Mouse (Mus musculus): Measurements from ENCODE around the gene Zfp260. TPM values are rescaled to one million over a fixed set of nuclear protein-coding genes. Genes with fewer than 3 reads are reported as not detected.

The Zfp260 gene
- polyA plus RNA-seq (2015; fragmentation: Nextera tagmentation; extraction: Ambion mirVana): 43.7 and 49.3 TPM in 2 replicates

GRCm38 (mm10) chr7:30094646-30095429 is at the start of gene Zfp260:
TSS of gene Zfp260 (plus strand) at chr7:30094777.

DNA sequence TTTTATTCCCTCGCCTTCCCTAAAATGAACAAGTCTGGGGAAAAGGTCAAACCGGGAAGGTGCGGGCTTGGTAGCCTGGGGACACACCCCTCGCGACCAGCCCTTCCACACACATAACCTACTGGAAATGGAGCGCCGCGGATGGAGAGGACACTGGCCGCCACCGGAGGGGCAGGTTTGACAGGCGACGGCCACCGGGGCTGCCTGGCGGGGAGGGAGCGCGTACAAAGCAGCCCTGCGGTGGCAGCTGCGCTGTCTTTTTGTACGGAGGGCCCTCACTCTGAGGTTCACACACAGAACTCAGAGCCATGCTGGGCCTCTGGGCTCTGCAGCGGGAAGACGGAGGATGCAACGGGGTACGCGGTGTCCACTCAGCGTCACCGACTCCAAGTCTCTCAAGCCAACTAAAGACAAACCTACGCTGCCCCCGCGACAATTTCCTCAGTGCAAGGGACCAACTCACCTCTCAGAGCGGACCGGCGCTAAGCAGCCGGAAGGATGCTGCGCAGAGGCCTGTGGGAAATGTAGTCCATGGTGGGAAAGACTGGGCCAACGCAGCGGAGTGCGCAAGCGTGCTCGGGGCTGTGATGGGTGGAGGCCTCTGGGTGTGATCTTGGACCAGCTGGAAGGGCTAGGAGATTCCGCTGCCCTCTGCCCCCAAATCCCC is 43.6 kb upstream of the Zfp260 start, which contains the start of gene Zfp14:
TSS of gene Zfp14 (minus strand) at position 499 of the 667 bp plus-strand sequence.

GRCm38 (mm10) chr7:30072146-30073028 is 22.2 kb upstream of the Zfp260 start, which contains the start of gene Zfp82:
TSS of gene Zfp82 (minus strand) at chr7:30072900.

DNA sequence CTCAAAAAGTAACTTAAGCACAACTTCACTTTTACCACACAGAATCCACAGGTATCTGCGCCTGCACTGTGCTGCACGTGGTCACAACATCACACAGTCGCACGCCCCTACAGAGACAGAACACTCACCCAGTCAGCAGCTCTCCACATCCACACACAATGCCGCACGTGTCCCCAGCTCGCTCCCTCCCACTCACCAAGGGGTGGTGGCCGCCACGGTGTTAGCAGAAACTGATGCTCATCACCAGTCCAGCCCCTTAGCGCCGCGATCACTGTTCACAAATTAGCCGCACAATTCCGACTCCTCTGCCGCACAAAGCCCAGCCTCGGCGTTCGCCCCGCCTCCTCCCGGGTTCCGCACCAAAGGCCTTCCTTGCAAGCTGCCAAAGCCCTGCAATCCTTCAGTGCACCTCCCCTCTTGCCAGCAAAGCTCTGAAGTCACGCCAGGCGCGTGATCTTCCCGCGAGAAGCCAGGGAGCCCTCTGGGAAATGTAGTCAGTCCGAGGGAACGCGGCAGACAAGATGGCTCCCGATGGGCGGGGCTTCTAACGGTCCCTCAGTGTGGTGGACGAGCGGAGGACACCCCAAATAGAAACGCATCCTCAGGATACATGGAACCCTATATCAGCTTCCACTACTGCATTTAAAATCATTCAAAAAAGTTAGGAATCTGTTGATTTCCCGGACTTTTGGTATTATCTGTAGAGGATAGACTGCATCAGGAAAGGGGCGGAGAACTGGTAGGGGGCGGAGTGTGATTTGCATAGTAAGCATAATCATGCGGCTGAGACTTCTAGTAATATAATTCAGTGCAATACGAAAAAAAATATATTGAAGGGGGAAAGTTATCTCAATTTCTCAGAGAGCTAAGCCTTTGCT is 4.2 kb upstream of the Zfp260 start, which contains the start of the genes Gm26920 and Zfp566:
TSS of gene Gm26920 (minus strand) at position 319 of the 878 bp plus-strand sequence.
TSS of gene Zfp566 (minus strand) at position 436 of the 878 bp plus-strand sequence.

DNA sequence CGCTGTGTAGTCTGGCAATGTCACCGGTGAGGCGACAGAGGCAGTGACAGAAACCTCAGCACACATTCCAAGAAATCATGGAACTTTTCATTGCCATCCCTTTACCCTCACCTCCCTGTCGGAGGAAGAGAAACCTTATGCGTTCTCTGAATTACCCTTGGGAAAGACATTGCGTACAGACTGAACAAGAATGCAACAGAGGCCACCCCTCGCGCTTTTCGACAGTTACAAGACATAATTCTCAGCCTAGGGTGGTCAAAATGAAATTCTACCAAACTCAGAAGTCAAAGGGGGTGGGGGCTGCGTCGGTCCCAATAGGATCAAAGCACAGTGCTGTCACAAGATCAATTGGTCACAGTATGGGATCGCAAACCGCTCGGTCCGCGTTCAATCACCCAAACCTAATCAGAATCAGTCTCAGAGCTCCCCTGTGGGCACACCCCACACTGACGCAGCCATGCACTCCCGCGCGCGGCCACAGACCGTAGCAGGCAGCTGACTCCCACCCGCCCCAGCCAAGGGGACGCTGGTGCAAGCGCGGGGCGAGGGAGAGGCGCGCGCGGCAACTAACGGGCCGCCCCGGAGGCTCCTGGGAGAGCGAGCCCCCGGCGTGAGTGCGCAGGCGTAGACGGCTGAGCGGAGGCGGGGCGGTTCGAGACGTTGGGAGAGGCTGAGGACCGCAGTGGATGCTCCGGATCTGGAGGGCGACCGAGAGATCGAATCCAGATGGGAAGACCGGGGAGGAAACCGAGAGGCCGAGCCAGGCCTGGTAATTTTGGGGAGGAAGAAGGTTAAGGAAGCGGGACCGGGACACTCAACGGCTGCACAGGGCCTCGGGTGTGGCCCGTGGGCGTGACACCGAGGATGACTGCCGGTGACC is 27.0 kb downstream of the Zfp260 start, which contains the start of gene Zfp382:
TSS of gene Zfp382 (plus strand) at position 635 of the 880 bp plus-strand sequence.

Small RNAs within 50 kb of the gene (microRNA-seq; reads per million reads assigned to microRNA genes)
- gene Gm23368: not detected

Other genes starting within 250 kb of the Zfp260 start
- gene Zfp940, start 241.1 kb upstream of the Zfp260 start, polyA plus RNA-seq (2015; fragmentation: Nextera tagmentation; extraction: Ambion mirVana): 9.0 and 10.2 TPM in 2 replicates
- 13.2 and 14.1 TPM in 2 replicates for gene Zfp420, start 234.8 kb upstream of the Zfp260 start, polyA plus RNA-seq (2015; fragmentation: Nextera tagmentation; extraction: Ambion mirVana)
- gene Zfp27, start 188.2 kb upstream of the Zfp260 start, polyA plus RNA-seq (2015; fragmentation: Nextera tagmentation; extraction: Ambion mirVana): 9.3 and 9.5 TPM in 2 replicates
- 3.9 and 4.0 TPM in 2 replicates for gene Zfp383, start 186.6 kb upstream of the Zfp260 start, polyA plus RNA-seq (2015; fragmentation: Nextera tagmentation; extraction: Ambion mirVana)
- gene Zfp74, start 140.7 kb upstream of the Zfp260 start, polyA plus RNA-seq (2015; fragmentation: Nextera tagmentation; extraction: Ambion mirVana): 14.1 and 18.0 TPM in 2 replicates
- 3.5 and 3.8 TPM in 2 replicates for gene Zfp568, start 110.8 kb upstream of the Zfp260 start, polyA plus RNA-seq (2015; fragmentation: Nextera tagmentation; extraction: Ambion mirVana)
- gene Zfp14, start 43.4 kb upstream of the Zfp260 start, polyA plus RNA-seq (2015; fragmentation: Nextera tagmentation; extraction: Ambion mirVana): 7.7 and 8.9 TPM in 2 replicates
- gene Zfp82, start 21.9 kb upstream of the Zfp260 start, polyA plus RNA-seq (2015; fragmentation: Nextera tagmentation; extraction: Ambion mirVana): 6.1 and 7.4 TPM in 2 replicates
- 1.3 TPM in 1 of 2 replicates, not detected in the other for gene Gm26920, start 4.4 kb upstream of the Zfp260 start, polyA plus RNA-seq (2015; fragmentation: Nextera tagmentation; extraction: Ambion mirVana)
- 14.9 and 16.5 TPM in 2 replicates for gene Zfp566, start 4.2 kb upstream of the Zfp260 start, polyA plus RNA-seq (2015; fragmentation: Nextera tagmentation; extraction: Ambion mirVana)
- 13.8 and 20.1 TPM in 2 replicates for gene Zfp382, start 27.2 kb downstream of the Zfp260 start, polyA plus RNA-seq (2015; fragmentation: Nextera tagmentation; extraction: Ambion mirVana)
- gene Zfp146, start 75.0 kb downstream of the Zfp260 start, polyA plus RNA-seq (2015; fragmentation: Nextera tagmentation; extraction: Ambion mirVana): 7.4 and 8.8 TPM in 2 replicates
- 5.8 and 7.4 TPM in 2 replicates for gene Cox7a1, start 89.4 kb downstream of the Zfp260 start, polyA plus RNA-seq (2015; fragmentation: Nextera tagmentation; extraction: Ambion mirVana)
- gene Capns1, start 104.0 kb downstream of the Zfp260 start, polyA plus RNA-seq (2015; fragmentation: Nextera tagmentation; extraction: Ambion mirVana): 112 and 118 TPM in 2 replicates
- gene Polr2i, start 137.2 kb downstream of the Zfp260 start, polyA plus RNA-seq (2015; fragmentation: Nextera tagmentation; extraction: Ambion mirVana): 188 and 198 TPM in 2 replicates
- 477 and 510 TPM in 2 replicates for gene Tbcb, start 137.5 kb downstream of the Zfp260 start, polyA plus RNA-seq (2015; fragmentation: Nextera tagmentation; extraction: Ambion mirVana)
- gene Ovol3, start 140.9 kb downstream of the Zfp260 start, polyA plus RNA-seq (2015; fragmentation: Nextera tagmentation; extraction: Ambion mirVana): not detected in 2 replicates
- gene Thap8, start 185.3 kb downstream of the Zfp260 start, polyA plus RNA-seq (2015; fragmentation: Nextera tagmentation; extraction: Ambion mirVana): 0.57 and 0.79 TPM in 2 replicates
- gene Wdr62, start 185.6 kb downstream of the Zfp260 start, polyA plus RNA-seq (2015; fragmentation: Nextera tagmentation; extraction: Ambion mirVana): 3.5 TPM in 2 replicates
- 106 and 124 TPM in 2 replicates for gene Clip3, start 197.0 kb downstream of the Zfp260 start, polyA plus RNA-seq (2015; fragmentation: Nextera tagmentation; extraction: Ambion mirVana)
- gene Alkbh6, start 213.9 kb downstream of the Zfp260 start, polyA plus RNA-seq (2015; fragmentation: Nextera tagmentation; extraction: Ambion mirVana): 129 and 146 TPM in 2 replicates
- 12.1 and 14.5 TPM in 2 replicates for gene Syne4, start 220.0 kb downstream of the Zfp260 start, polyA plus RNA-seq (2015; fragmentation: Nextera tagmentation; extraction: Ambion mirVana)
- gene E130208F15Rik, start 227.0 kb downstream of the Zfp260 start, polyA plus RNA-seq (2015; fragmentation: Nextera tagmentation; extraction: Ambion mirVana): not detected in 2 replicates
- gene Sdhaf1, start 229.1 kb downstream of the Zfp260 start, polyA plus RNA-seq (2015; fragmentation: Nextera tagmentation; extraction: Ambion mirVana): 20.0 and 20.8 TPM in 2 replicates

All from neural tube, postnatal 0 days (tissue).